Mouse (Mus musculus) kidney, postnatal 36 days (tissue): ENCODE data around the gene Ascl1.
A peak's percentile ranks its signal among the peaks of the same experiment; 100 is the strongest.

Experiments used
- DNase-seq, 2 experiments: peaks; one replicate each; pipeline ENCODE4 v3.0.0; 2021 to 2022; ENCODE audit warnings: mixed read lengths in 2 of 2

Gene Ascl1

DNA sequence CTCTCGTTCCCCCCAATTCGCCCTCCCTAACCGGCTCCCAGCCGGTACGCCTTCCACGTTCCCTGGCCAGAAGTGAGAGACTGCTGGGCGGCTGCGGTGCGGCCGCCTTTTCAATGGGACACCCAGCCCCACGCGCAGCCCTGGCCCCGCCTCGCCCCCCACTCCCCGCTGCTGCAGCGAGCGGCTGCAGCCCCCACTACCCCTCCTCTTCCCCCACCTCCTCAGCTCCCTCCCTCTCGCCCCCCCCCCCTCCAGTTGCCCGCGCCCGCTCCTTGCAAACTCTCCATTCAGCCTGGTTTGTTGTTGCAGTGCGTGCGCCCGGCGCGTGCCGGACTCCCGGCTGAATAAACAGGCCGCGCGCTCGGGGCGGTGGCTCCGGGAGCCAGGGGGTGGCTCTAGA is at the start of gene Ascl1:
Gene Ascl1, minus strand, starts transcription at position 85 of the 400 bp plus-strand sequence.
- no peak for DNase-seq

DNA sequence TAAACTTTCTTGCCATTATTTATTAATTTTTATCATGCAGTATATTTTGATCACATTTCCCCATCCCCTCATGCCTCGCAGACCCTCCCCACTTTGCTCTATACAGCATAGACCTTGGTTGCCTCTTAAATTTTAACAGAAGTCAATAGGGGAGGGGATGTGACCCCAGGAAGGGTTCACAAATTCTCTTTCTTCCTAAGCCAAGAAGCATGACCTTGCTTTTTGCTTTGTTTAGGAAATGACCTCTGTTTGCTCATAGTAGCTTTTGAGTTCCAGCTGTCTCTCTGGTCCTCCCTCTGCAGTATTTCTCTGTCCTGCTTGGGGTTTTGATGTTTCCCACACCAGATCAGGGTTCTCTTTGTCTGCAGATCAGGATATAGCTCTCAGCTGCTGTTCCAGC is 40.7 kb upstream of the Ascl1 start:
- no peak for DNase-seq

DNA sequence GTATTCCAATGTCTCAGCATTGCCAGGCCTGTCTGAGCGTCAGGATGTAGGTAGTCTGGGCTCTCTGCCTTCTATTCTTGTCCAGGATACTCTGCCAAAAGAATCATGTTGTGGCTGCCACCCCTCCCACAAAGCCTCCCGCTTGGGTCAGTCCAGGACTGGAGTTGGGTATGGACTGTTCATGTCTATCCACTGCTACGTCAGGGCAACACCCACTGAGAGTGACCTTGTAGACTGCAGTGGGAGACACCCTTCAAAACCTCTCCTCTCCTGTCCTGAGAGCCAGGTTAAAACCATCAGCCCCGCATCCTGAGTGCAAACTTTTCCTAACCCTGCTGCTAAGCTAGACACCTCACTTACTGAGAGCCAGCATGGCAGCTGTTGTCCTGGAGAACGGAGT is 28.2 kb upstream of the Ascl1 start, which contains the start of gene Pah:
Gene Pah, plus strand, starts transcription at position 150 of the 400 bp plus-strand sequence.
- DNase-seq = peak; percentile 77 to 90

DNA sequence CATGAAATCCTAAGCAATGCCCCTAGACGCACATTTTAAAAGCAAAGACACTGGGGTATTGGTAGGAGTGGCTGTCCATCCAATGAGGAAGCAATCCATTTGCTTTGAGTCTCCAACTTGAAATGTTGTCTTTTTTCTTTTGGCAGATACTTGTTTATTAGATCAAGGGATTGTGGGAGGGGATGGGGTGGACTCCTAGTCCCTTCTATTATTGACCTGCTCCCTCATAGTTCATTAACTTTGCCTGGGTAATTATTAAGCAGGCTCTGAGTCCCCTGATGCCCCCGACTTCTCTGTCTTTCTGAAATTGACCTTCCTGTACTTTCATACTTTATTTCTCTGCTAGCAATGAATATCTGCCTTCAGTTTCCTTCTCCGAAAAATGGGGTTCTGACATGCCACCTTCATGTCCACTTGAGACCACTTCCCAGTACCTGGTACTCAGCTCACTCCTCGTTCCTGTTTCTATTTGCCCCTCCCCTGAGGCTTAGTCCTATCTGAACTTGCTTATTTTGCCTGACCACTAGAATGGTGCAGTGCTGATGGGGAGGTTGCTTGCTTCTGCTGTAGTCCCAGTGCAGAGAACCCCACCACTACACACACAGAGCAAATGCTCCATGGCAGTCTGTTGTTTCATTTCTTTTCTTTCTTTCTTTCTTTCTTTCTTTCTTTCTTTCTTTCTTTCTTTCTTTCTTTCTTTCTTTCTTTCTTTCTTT is 27.1 kb upstream of the Ascl1 start:
- peak; percentile 39 to 84 for DNase-seq

- peak; percentile 38 to 80 for DNase-seq
Observed at GRCm38 (mm10) chr10:87518585-87518984, 25.1 kb upstream of the Ascl1 start.

DNA sequence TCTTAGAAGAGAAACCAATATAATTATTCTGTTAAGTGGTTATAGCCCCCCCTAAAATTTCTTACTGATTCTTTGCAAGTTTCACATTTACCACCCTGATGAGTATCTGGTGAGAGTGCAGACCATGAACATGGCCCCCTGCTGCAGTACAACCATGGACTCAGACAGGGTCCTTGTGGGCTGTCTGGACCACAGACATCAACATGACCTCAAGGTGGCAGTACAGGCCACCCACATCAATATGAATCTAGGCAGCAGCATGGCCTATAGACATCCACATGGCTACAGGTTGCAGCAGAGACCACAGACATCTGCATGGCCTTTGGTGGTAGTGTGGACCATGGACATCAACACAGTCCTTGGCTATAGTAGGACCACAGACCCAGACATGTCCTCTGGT is 19.6 kb upstream of the Ascl1 start:
- peak; percentile 51 to 61 for DNase-seq

DNA sequence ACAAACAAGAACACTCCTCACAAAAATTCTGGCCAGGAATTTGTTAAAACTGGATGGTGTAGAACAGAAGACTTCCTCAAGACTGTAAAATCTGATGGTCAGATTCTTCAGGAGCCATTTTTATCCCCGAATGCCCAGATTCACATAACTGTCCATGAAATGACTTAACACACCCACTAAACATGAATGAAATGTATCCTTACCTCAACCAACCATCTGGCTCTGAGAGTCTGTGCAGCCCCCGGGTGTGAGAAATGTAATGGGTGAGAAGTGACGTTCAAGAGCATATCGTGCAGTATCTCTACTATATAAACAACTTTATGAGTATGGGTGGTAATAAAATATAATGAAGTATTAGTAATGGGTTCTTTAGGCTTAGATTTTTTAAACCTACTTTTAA is 15.1 kb upstream of the Ascl1 start:
- no peak for DNase-seq

GRCm38 (mm10) chr10:87503946-87504345 is 10.5 kb upstream of the Ascl1 start:
- DNase-seq = peak in 1 of 2 experiments; percentile 80

DNA sequence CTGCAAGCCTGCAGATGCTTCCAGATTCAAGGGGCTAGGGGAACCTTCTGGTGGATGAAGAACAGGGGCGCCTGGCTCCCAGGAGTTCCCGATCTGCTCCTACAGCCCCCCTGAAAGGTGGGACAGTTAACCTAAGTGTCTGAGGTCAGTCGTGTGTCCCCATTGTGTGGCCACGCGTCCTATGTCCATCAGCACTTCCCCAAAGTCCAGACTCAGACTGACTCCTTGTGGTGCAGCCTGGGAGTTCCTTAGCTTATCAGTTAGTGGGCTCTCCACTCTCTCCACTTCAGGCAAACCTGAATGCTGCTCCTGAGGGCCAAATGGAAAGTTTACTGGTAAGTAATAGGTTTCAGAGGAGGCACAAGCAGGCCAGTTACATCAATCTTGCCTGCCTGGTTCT is 8.8 kb upstream of the Ascl1 start:
- no peak for DNase-seq

- no peak for DNase-seq
Observed at GRCm38 (mm10) chr10:87501659-87502042, 8.2 kb upstream of the Ascl1 start.

GRCm38 (mm10) chr10:87500926-87501658 is 7.6 kb upstream of the Ascl1 start:
- DNase-seq = no peak

DNA sequence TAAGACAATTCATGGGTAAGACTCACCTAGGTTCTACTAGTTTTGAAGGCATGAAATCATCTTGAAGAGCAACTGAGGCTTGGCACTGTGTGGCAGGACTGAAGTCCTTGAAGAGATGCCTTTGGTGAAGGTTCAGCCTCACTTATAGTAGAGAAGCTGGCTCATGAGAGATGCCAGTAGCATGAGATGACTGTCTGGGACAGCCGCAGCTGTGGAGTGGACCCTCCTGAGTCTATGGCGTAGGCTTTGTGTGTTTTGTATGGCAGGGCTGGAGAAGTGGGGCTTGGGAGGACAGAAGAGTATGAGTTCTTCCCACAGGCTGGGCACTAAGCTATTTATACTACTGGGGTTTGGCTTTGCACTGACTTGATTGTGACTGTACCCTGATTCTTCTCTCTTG is 3.6 kb upstream of the Ascl1 start:
- DNase-seq = no peak

DNA sequence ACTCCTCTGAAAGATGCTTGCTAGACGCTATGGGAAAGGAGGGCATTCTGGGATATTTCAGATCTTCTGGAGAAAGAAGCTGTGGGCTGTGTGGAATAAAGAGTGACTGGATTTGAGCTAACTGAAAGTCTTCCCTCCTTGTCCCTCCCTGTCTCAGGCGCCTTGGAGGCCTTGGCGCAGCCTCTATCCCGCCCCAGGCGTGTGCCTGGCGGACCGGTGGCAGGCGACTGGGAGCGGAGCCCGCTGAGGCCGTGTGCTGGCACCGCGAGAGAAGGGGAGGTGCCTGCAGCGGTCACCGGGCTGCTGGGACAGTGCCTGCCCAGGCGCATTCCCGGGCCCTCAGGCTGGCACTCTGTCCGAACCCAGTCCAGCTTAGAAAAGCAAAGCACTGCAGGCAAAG is 1.1 kb upstream of the Ascl1 start:
- DNase-seq = peak; percentile 33 to 72

DNA sequence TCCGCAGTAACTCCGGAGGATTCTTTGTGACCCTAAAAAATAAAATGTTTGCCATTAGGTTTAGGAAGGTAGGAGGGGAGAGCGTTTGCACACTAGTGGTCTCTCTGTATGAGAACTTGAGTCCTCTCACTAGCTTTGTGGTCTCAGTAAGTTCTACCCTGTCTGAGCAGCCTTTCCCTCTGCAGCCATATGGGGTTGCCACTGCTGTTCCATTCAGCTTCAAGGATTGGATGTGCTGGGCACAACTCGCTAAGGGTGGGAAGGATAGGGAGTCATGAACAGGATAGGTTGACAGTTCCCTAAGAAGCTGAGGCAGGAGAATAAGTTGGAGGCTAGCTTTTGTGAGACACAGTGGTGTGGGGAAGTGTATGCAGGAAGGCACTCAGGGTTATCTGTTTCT is 716 bp upstream of the Ascl1 start:
- DNase-seq = no peak

DNA sequence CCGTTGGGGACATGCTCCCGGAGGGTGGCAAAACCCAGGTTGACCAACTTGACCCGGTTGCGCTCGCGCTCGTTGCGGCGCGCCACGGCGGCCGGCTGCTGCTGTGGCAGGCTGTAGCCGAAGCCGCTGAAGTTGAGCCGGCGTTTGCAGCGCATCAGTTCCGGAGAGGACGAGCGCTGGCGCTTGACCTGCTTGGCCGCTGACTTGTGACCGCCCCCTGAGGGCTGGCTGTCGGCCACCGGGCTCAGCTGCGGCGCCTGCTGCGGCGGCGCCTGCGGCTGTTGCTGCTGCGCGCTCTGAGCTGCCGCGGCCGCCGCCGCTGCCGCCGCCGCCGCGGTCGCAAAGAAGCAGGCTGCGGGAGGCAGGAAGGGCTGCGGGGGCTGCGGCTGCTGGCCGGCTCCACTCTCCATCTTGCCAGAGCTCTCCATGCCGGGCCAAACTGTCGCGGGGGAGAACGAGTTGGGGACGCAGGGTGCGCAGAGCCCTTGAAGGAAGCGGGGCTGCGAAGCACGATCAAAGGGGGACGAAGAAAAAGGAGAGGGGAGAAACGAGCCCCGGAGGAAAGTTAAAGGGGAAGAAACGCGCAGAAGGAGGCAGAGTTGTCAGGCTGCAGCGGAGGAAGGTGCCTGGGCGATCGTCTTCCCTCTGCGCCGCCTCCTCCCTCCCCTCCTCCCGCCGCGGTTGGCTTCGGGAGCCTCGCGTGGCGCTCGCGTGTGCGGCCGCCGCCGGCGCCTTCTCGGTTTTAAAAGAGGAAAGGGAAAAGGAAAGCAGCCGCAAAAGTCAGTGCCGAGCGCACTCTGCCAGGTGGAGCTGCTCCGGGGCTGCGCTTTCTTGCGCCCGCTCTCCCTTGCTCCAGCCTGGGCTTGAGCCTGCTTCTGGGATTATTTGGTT is 554 bp downstream of the Ascl1 start:
- peak; percentile 71 to 86 for DNase-seq

DNA sequence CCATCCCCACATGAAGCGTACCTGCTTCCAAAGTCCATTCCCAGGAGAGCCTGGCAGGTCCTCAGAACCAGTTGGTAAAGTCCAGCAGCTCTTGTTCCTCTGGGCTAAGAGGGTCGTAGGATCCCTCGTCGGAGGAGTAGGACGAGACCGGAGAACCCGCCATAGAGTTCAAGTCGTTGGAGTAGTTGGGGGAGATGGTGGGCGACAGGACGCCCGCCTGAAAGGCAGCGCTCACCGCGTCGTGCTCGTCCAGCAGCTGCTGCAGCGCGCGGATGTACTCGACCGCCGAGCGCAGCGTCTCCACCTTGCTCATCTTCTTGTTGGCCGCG is 1.2 kb downstream of the Ascl1 start:
- DNase-seq = no peak

- DNase-seq = no peak
Observed at GRCm38 (mm10) chr10:87491485-87492040, 1.9 kb downstream of the Ascl1 start.

DNA sequence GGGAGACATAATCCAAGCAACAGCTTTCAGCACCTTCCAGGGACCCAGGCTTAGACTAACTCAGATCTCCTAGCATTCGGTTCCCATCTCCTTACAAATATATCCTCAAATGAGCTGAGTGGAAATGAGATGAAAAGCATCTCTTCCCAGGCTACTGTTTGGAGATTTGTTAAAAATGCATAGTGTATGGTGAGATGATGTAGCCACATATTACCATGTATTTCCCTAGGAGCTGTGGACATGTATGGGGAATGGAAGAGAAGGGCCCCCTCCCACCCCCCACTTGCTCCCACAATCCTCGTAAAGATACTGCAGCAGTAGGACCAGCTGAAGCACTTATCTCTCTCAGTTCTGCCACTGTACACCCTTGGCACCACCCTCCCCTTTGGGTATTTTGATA is 3.1 kb downstream of the Ascl1 start:
- no peak for DNase-seq

- DNase-seq = no peak
Observed at GRCm38 (mm10) chr10:87489246-87490009, 4.0 kb downstream of the Ascl1 start.

DNA sequence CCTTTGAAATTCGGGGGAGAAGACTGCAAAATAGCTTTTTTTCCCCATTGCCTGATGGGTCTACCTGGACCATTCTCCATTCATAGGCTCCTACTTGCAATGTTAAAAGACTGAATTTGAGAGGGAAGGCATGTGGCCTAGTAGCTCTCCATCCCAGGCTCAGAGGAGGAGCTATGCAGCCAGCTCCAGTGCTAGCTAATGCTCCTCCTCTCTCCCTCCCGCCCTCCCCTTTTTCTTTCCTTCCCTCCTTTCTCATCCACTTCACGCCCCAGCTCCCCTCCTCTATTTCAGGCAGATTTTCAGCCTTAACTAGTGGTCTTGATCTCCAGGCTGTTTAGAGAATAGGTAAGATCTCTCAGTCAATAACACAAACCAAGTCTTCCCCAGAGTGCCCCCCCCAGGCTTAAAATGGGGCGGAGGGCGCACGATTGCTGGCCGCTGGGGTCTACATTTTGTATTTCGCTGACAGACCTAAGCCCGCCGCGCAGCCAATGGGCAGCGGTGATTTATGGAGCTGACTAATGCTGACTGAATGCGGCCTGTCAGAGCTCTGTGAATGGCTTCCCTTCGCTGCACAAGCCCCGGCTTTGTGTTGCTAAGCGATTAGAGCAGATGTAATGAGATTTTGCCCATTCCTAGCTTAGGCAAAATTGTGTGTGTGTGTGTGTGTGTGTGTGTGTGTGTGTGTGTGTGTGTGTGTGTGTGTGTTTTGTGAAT is 4.9 kb downstream of the Ascl1 start:
- DNase-seq = peak in 1 of 2 experiments; percentile 16
